Mouse (Mus musculus): Measurements from ENCODE around the gene Faim2.

- TF ChIP-seq CTCF (IDR thresholded peaks at IDR 0.05; ENCODE audit: extremely low read depth, insufficient read depth, low read length): no peak
- TF ChIP-seq POLR2A (IDR thresholded peaks at IDR 0.05; ENCODE audit: extremely low read depth, insufficient read depth, low read length): no peak
Measured at GRCm38 (mm10) chr15:99449131-99449750, 78.7 kb downstream of the Faim2 start.
